In the genomic region with DNA sequence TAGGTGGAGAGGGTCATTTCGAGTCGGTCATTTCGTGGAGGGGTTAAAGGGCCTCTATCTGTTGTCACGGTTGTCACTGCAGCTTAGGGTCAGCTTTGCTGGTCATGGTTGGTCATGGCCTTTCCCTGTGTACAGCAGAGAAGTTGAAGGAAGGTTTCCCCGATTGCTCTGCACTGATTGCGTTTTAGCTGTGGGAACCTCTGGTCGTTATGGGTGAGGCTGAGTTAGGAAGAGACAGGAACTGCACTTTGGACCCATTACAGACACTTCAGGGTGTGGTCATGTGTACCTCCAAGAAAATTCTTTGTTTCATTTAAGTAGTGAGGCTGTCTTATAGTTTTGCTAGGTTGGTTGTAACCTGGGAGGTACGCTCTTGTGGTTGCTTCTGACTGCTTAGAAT, we compare ENCODE assay signal across 25 mouse cellular contexts. TPM values are rescaled to one million over a fixed set of nuclear protein-coding genes. Genes with fewer than 3 reads are reported as not detected.
DNase-seq lines count a peak whose midpoint lies in the region; ATAC-seq and TF ChIP-seq lines count a peak whose summit lies in the region.
"Had no signal": no experiment of that assay in that cellular context is flagged by ENCODE, and none has a peak within 500 bp of the region (broad histone marks: within the 10 kb centered on the region; RNA-seq: fewer than 3 reads in every experiment).

No protein-coding gene starts in this region.

- intact Hi-C loops in heart, postnatal 25 days (cut with DNase I): no loop called here

- no peak for TF ChIP-seq CTCF in kidney, adult 2 months (conservative IDR thresholded peaks at IDR 0.05; ENCODE audit: insufficient read depth, insufficient read length, low read depth, low read length)

- H3K9me3 ChIP-seq in intestine, embryonic 14.5 days (ENCODE audit: control insufficient read depth, low read length): no peaks in the 10 kb centered on the region
- no peaks in the 10 kb centered on the region for H3K9me3 ChIP-seq in intestine, embryonic 16.5 days (ENCODE audit: control insufficient read depth, low read length)
- H3K9me3 ChIP-seq in stomach, embryonic 16.5 days (replicated peaks; ENCODE audit: control insufficient read depth, low read length): no peaks in the 10 kb centered on the region
- H3K9me3 ChIP-seq: embryonic facial prominence, embryonic 12.5 days; embryonic facial prominence, embryonic 15.5 days; forebrain, embryonic 15.5 days; G1E; heart, embryonic 13.5 days; hindbrain, embryonic 12.5 days; hindbrain, embryonic 15.5 days had no signal

- peaks cover 27% of the 10 kb centered on the region; the same call in 1 of the 2 replicates for H3K4me1 ChIP-seq in kidney, adult 2 months (ENCODE audit: control insufficient read depth, insufficient read depth, low read length)
- peaks cover 22% of the 10 kb centered on the region for H3K4me1 ChIP-seq in intestine, embryonic 14.5 days (replicated peaks; ENCODE audit: control insufficient read depth, insufficient read depth, low read length)
- peaks cover 29% of the 10 kb centered on the region for H3K4me1 ChIP-seq in intestine, embryonic 16.5 days (ENCODE audit: control insufficient read depth, insufficient read depth, low read length)
- H3K4me1 ChIP-seq in stomach, embryonic 16.5 days (ENCODE audit: control insufficient read depth, insufficient read depth, low read length): peaks cover 16% of the 10 kb centered on the region
- H3K4me1 ChIP-seq: forebrain, embryonic 15.5 days had no signal

- no peak; the same call in 1 of the 2 replicates for ATAC-seq in intestine, embryonic 14.5 days (replicated peaks; ENCODE audit: low FRiP score, low TSS enrichment, low read depth)
- ATAC-seq in intestine, embryonic 16.5 days: peak; percentile 57
- peak; percentile 45; the same call in 1 of the 2 replicates for ATAC-seq in stomach, embryonic 16.5 days (ENCODE audit: insufficient read depth, low FRiP score)
- ATAC-seq: forebrain, embryonic 15.5 days; Patski had no signal

- H3K4me2 ChIP-seq in intestine, embryonic 14.5 days (ENCODE audit: low read length): 0 out of 2 replicates have a peak overlapping the region, but pooled peaks have one; percentile 7
- peak overlapping the region; percentile 37 for H3K4me2 ChIP-seq in intestine, embryonic 16.5 days (ENCODE audit: low read depth, low read length)
- H3K4me2 ChIP-seq in stomach, embryonic 16.5 days (ENCODE audit: low read depth, low read length): no peak overlapping the region
- H3K4me2 ChIP-seq: embryonic facial prominence, embryonic 12.5 days; embryonic facial prominence, embryonic 15.5 days; forebrain, embryonic 15.5 days; heart, embryonic 13.5 days; hindbrain, embryonic 12.5 days; hindbrain, embryonic 15.5 days had no signal

- H3K9ac ChIP-seq in intestine, embryonic 14.5 days (ENCODE audit: low read length): no peak overlapping the region
- no peak overlapping the region for H3K9ac ChIP-seq in intestine, embryonic 16.5 days (ENCODE audit: low read depth, low read length)
- H3K9ac ChIP-seq in stomach, embryonic 16.5 days (ENCODE audit: low read length): no peak overlapping the region
- H3K9ac ChIP-seq: embryonic facial prominence, embryonic 12.5 days; embryonic facial prominence, embryonic 15.5 days; forebrain, embryonic 15.5 days; heart, embryonic 13.5 days; hindbrain, embryonic 12.5 days; hindbrain, embryonic 15.5 days had no signal

- peak; percentile 35 for DNase-seq in kidney, adult 2 months
- no peak for DNase-seq in kidney, adult 11 months
- DNase-seq in intestine, embryonic 14.5 days (ENCODE audit: low spot score): no peak
- no peak for DNase-seq in ovary, postnatal 36 days (ENCODE audit: low spot score)
- no peak for DNase-seq in heart, postnatal 25 days (ENCODE audit: low spot score)
- DNase-seq: adrenal gland, postnatal 10 days; adrenal gland, postnatal 36 days; B cell, adult 2 months; cerebellum, adult 18-20 months; cerebellum, adult 9-10 months; cerebellum, postnatal 14 days; gastrocnemius, postnatal 25 days; heart, adult 18-20 months; heart, postnatal 14 days had no signal

- 77% methylated on average over 8 of the region's 8 CpGs for WGBS in kidney, adult 2 months
- WGBS in intestine, embryonic 14.5 days: 78% methylated on average over 8 of the region's 8 CpGs
- WGBS in intestine, embryonic 16.5 days: 71% methylated on average over 8 of the region's 8 CpGs
- WGBS in stomach, embryonic 16.5 days: 81% methylated on average over 8 of the region's 8 CpGs

- no peak overlapping the region for H3K4me3 ChIP-seq in kidney, adult 2 months (ENCODE audit: insufficient read depth, low read depth, low read length)
- no peak overlapping the region for H3K4me3 ChIP-seq in intestine, embryonic 14.5 days (ENCODE audit: low read depth, low read length)
- H3K4me3 ChIP-seq in intestine, embryonic 16.5 days (ENCODE audit: low read length): peak overlapping the region; percentile 21; the same call in 1 of the 2 replicates
- H3K4me3 ChIP-seq in stomach, embryonic 16.5 days (replicated peaks; ENCODE audit: low read length): no peak overlapping the region
- H3K4me3 ChIP-seq: embryonic facial prominence, embryonic 12.5 days; embryonic facial prominence, embryonic 15.5 days; forebrain, embryonic 15.5 days; heart, embryonic 13.5 days; hindbrain, embryonic 12.5 days; hindbrain, embryonic 15.5 days had no signal

- H3K27me3 ChIP-seq in kidney, adult 2 months (replicated peaks; ENCODE audit: control insufficient read depth, insufficient read depth, low read length): no peaks in the 10 kb centered on the region
- no peaks in the 10 kb centered on the region for H3K27me3 ChIP-seq in intestine, embryonic 14.5 days (replicated peaks; ENCODE audit: control insufficient read depth, insufficient read depth, low read length)
- no peaks in the 10 kb centered on the region for H3K27me3 ChIP-seq in intestine, embryonic 16.5 days (replicated peaks; ENCODE audit: control insufficient read depth, insufficient read depth, low read length)
- H3K27me3 ChIP-seq in stomach, embryonic 16.5 days (ENCODE audit: control insufficient read depth, insufficient read depth, low read length): no peaks in the 10 kb centered on the region
- H3K27me3 ChIP-seq: CH12.LX; embryonic facial prominence, embryonic 12.5 days; embryonic facial prominence, embryonic 15.5 days; forebrain, embryonic 15.5 days; heart, embryonic 13.5 days; hindbrain, embryonic 12.5 days; hindbrain, embryonic 15.5 days; Patski had no signal

- no peak overlapping the region for H3K27ac ChIP-seq in kidney, adult 2 months (ENCODE audit: insufficient read depth, low read depth, low read length)
- no peak overlapping the region for H3K27ac ChIP-seq in intestine, embryonic 14.5 days (ENCODE audit: low read depth)
- H3K27ac ChIP-seq in intestine, embryonic 16.5 days (ENCODE audit: low read length): peak overlapping the region; percentile 67
- H3K27ac ChIP-seq in stomach, embryonic 16.5 days (ENCODE audit: low read length): no peak overlapping the region
- H3K27ac ChIP-seq: embryonic facial prominence, embryonic 12.5 days; embryonic facial prominence, embryonic 15.5 days; forebrain, embryonic 15.5 days; heart, embryonic 13.5 days; hindbrain, embryonic 12.5 days; hindbrain, embryonic 15.5 days had no signal

- TF ChIP-seq POLR2A in kidney, adult 2 months (IDR thresholded peaks at IDR 0.05; ENCODE audit: low read depth, low read length): no peak

- no peaks in the 10 kb centered on the region for H3K36me3 ChIP-seq in kidney, adult 2 months (ENCODE audit: control insufficient read depth, insufficient read depth, low read length)
- H3K36me3 ChIP-seq in intestine, embryonic 14.5 days (ENCODE audit: control insufficient read depth, insufficient read depth, low read length): no peaks in the 10 kb centered on the region
- no peaks in the 10 kb centered on the region for H3K36me3 ChIP-seq in intestine, embryonic 16.5 days (ENCODE audit: control insufficient read depth, insufficient read depth, low read length)
- H3K36me3 ChIP-seq in stomach, embryonic 16.5 days (ENCODE audit: control insufficient read depth, insufficient read depth, low read length): no peaks in the 10 kb centered on the region
- H3K36me3 ChIP-seq: embryonic facial prominence, embryonic 12.5 days; embryonic facial prominence, embryonic 15.5 days; forebrain, embryonic 15.5 days; G1E; heart, embryonic 13.5 days; hindbrain, embryonic 12.5 days; hindbrain, embryonic 15.5 days had no signal

RNA-seq across cellular contexts. Expression of a gene that starts 21.2 kb away (rescaled TPM):
- 13.5 and 16.4 TPM in 2 replicates for polyA plus RNA-seq in kidney, adult 2 months (2012; rRNA removed)
- polyA plus RNA-seq in intestine, embryonic 14.5 days (2014; fragmentation: Nextera tagmentation; extraction: Ambion mirVana): 26.2 and 44.3 TPM in 2 replicates
- polyA plus RNA-seq in intestine, embryonic 16.5 days (2015; fragmentation: Nextera tagmentation; extraction: Ambion mirVana): 56.8 and 60.7 TPM in 2 replicates
- polyA plus RNA-seq in stomach, embryonic 16.5 days (2015; fragmentation: Nextera tagmentation; extraction: Ambion mirVana): 42.0 and 48.7 TPM in 2 replicates
- 10 to 100 TPM; 44.6 to 50.0 TPM for total RNA-seq in heart, postnatal 25 days (2021)
- polyA plus RNA-seq: G1E had no signal
